Mouse (Mus musculus): Measurements from ENCODE around the gene Cmtm2b.
"Not testable (repeated sequence)": the region's sequence is repeated elsewhere in the genome, so short reads cannot be mapped to it uniquely, and the experiment has no call there.

Gene Cmtm2b

GRCm38 (mm10) chr8:104321930-104322329 lies at the start of gene Cmtm2b:
Gene Cmtm2b, plus strand, starts transcription at chr8:104322230.
- not testable (repeated sequence) for DNase-seq (ENCODE audit: low read depth)

- DNase-seq (ENCODE audit: low read depth): not testable (repeated sequence)
Observed at GRCm38 (mm10) chr8:104293081-104293480, 28.9 kb upstream of the Cmtm2b start, which contains the start of gene Cmtm2a. Gene Cmtm2a, minus strand, starts transcription at chr8:104293181.

- no peak for DNase-seq (ENCODE audit: low read depth)
Observed at GRCm38 (mm10) chr8:104294396-104294795, 27.6 kb upstream of the Cmtm2b start.

GRCm38 (mm10) chr8:104301577-104301976 lies 20.5 kb upstream of the Cmtm2b start:
- not testable (repeated sequence) for DNase-seq (ENCODE audit: low read depth)

GRCm38 (mm10) chr8:104302536-104302935 lies 19.5 kb upstream of the Cmtm2b start:
- DNase-seq (ENCODE audit: low read depth): not testable (repeated sequence)

GRCm38 (mm10) chr8:104304962-104305361 lies 17.1 kb upstream of the Cmtm2b start:
- DNase-seq (ENCODE audit: low read depth): no peak

- not testable (repeated sequence) for DNase-seq (ENCODE audit: low read depth)
Observed at GRCm38 (mm10) chr8:104308341-104308740, 13.7 kb upstream of the Cmtm2b start.

GRCm38 (mm10) chr8:104309441-104310155 lies 12.4 kb upstream of the Cmtm2b start, which contains the start of the genes Gm45711 and Cmtm1:
Gene Gm45711, minus strand, starts transcription at chr8:104310081.
Gene Cmtm1, minus strand, starts transcription at chr8:104310145.
- DNase-seq (ENCODE audit: low read depth): not testable (repeated sequence)

- DNase-seq (ENCODE audit: low read depth): not testable (repeated sequence)
Observed at GRCm38 (mm10) chr8:104312023-104312422, 10.0 kb upstream of the Cmtm2b start.

GRCm38 (mm10) chr8:104313311-104313710 lies 8.7 kb upstream of the Cmtm2b start:
- DNase-seq (ENCODE audit: low read depth): peak; percentile 14

GRCm38 (mm10) chr8:104321267-104321666 lies 763 bp upstream of the Cmtm2b start, which contains the start of gene Gm11020:
Gene Gm11020, plus strand, starts transcription at chr8:104321567.
- not testable (repeated sequence) for DNase-seq (ENCODE audit: low read depth)

- no peak for DNase-seq (ENCODE audit: low read depth)
Observed at GRCm38 (mm10) chr8:104332665-104333631, 10.9 kb downstream of the Cmtm2b start.

GRCm38 (mm10) chr8:104333786-104334185 lies 11.8 kb downstream of the Cmtm2b start:
- no peak for DNase-seq (ENCODE audit: low read depth)

- DNase-seq (ENCODE audit: low read depth): no peak
Observed at GRCm38 (mm10) chr8:104334196-104334595, 12.2 kb downstream of the Cmtm2b start.

- DNase-seq (ENCODE audit: low read depth): no peak
Observed at GRCm38 (mm10) chr8:104336806-104337205, 14.8 kb downstream of the Cmtm2b start.

- no peak for DNase-seq (ENCODE audit: low read depth)
Observed at GRCm38 (mm10) chr8:104337890-104338289, 15.9 kb downstream of the Cmtm2b start.

- no peak for DNase-seq (ENCODE audit: low read depth)
Observed at GRCm38 (mm10) chr8:104339229-104339982, 17.4 kb downstream of the Cmtm2b start, which contains the start of gene Cmtm3. Gene Cmtm3, plus strand, starts transcription at chr8:104339410.

GRCm38 (mm10) chr8:104339983-104340232 lies 17.9 kb downstream of the Cmtm2b start:
- DNase-seq (ENCODE audit: low read depth): no peak

GRCm38 (mm10) chr8:104340233-104341105 lies 18.4 kb downstream of the Cmtm2b start:
- DNase-seq (ENCODE audit: low read depth): peak; percentile 36

GRCm38 (mm10) chr8:104341106-104341561 lies 19.1 kb downstream of the Cmtm2b start:
- peak; percentile 67 for DNase-seq (ENCODE audit: low read depth)

- no peak for DNase-seq (ENCODE audit: low read depth)
Observed at GRCm38 (mm10) chr8:104341678-104342077, 19.6 kb downstream of the Cmtm2b start.
